Comparison of ENCODE assay signal across 10 mouse cellular contexts in genomic region chr11:117627746-117628311, GRCm38 (mm10). TPM values are rescaled to one million over a fixed set of nuclear protein-coding genes. Genes with fewer than 3 reads are reported as not detected.
DNase-seq lines count a peak whose midpoint lies in the region; ATAC-seq and TF ChIP-seq lines count a peak whose summit lies in the region.
"Had no signal": no experiment of that assay in that cellular context is flagged by ENCODE, and none has a peak within 500 bp of the region (broad histone marks: within the 10 kb centered on the region; RNA-seq: fewer than 3 reads in every experiment).

No protein-coding gene starts in this region.

- no peak overlapping the region for H3K27ac ChIP-seq in CH12.LX (ENCODE audit: insufficient read depth, low read depth)
- H3K27ac ChIP-seq in forebrain, embryonic 10.5 days: peak overlapping the region; percentile 77
- peak overlapping the region; percentile 74 for H3K27ac ChIP-seq in limb, embryonic 13.5 days
- no peak overlapping the region for H3K27ac ChIP-seq in kidney, embryonic 15.5 days

- peak overlapping the region in 1 of 3 experiments; percentile 5 for H3K4me3 ChIP-seq in CH12.LX (replicated peaks in 1 of 3; ENCODE audit: low read depth in 2 of 3, low read length in 2 of 3, poor library complexity in 1 of 3)
- H3K4me3 ChIP-seq in forebrain, embryonic 10.5 days: peak overlapping the region; percentile 21; the same call in 1 of the 2 replicates
- peak overlapping the region; percentile 11; the same call in 1 of the 2 replicates for H3K4me3 ChIP-seq in limb, embryonic 13.5 days
- no peak overlapping the region for H3K4me3 ChIP-seq in kidney, embryonic 15.5 days (replicated peaks)

- 8% methylated on average over 9 of the region's 9 CpGs for WGBS in forebrain, embryonic 10.5 days
- WGBS in limb, embryonic 13.5 days: 10% methylated on average over 9 of the region's 9 CpGs
- WGBS in kidney, embryonic 15.5 days: 18% methylated on average over 9 of the region's 9 CpGs

- no peak overlapping the region for H3K9ac ChIP-seq in CH12.LX (ENCODE audit: insufficient read depth, low read depth)
- peak overlapping the region; percentile 51 for H3K9ac ChIP-seq in limb, embryonic 13.5 days
- no peak overlapping the region for H3K9ac ChIP-seq in kidney, embryonic 15.5 days
- H3K9ac ChIP-seq: lung, embryonic 14.5 days had no signal

- no peak for TF ChIP-seq EP300 in CH12.LX (IDR thresholded peaks at IDR 0.05; ENCODE audit: low read length)

- no peak overlapping the region for H3K4me2 ChIP-seq in CH12.LX (ENCODE audit: insufficient read depth, low read depth, poor library complexity, severe bottlenecking)
- H3K4me2 ChIP-seq in limb, embryonic 13.5 days (replicated peaks): peak overlapping the region; percentile 42
- H3K4me2 ChIP-seq in kidney, embryonic 15.5 days: no peak overlapping the region
- H3K4me2 ChIP-seq: lung, embryonic 14.5 days had no signal

- H3K4me1 ChIP-seq in CH12.LX (ENCODE audit: control insufficient read depth in 1 of 2, insufficient read depth in 2 of 2): peaks cover 15 to 35% of the 10 kb centered on the region in 2 experiments
- H3K4me1 ChIP-seq in forebrain, embryonic 10.5 days: peaks cover 30% of the 10 kb centered on the region
- peaks cover 27% of the 10 kb centered on the region for H3K4me1 ChIP-seq in limb, embryonic 13.5 days
- H3K4me1 ChIP-seq in kidney, embryonic 15.5 days: peaks cover 10% of the 10 kb centered on the region; the same call in 1 of the 2 replicates

- no peaks in the 10 kb centered on the region for H3K79me2 ChIP-seq in CH12.LX (replicated peaks; ENCODE audit: control insufficient read depth, extremely low read depth, insufficient read depth, poor library complexity, severe bottlenecking)

- in situ Hi-C loops in CH12.LX (cut with MboI; ENCODE audit: low pct_ligation_motif_present, low pct_unique_long_range_greater_than_20kb, low sequenced_read_pairs): no loop called here

- dilution Hi-C loops in CH12.LX (cut with MboI; ENCODE audit: extremely low pct_ligation_motif_present, extremely low pct_unique_long_range_greater_than_20kb, low sequenced_read_pairs): no loop called here

- no peaks in the 10 kb centered on the region for H3K36me3 ChIP-seq in CH12.LX (replicated peaks in 1 of 2; ENCODE audit: control insufficient read depth in 1 of 2, insufficient read depth in 1 of 2, low read length in 1 of 2)
- H3K36me3 ChIP-seq in forebrain, embryonic 10.5 days (replicated peaks): no peaks in the 10 kb centered on the region
- no peaks in the 10 kb centered on the region for H3K36me3 ChIP-seq in limb, embryonic 13.5 days
- no peaks in the 10 kb centered on the region for H3K36me3 ChIP-seq in kidney, embryonic 15.5 days

- no peak for TF ChIP-seq RAD21 in CH12.LX (IDR thresholded peaks at IDR 0.05; ENCODE audit: low read depth, low read length)

- DNase-seq in frontal cortex, postnatal 25 days (ENCODE audit: low spot score in 2 of 2): peak; percentile 23 to 32
- DNase-seq in frontal cortex, postnatal 10 days (ENCODE audit: low spot score in 2 of 2): no peak
- DNase-seq in CH12.LX (ENCODE audit: extremely low read depth): no peak
- DNase-seq in forebrain, embryonic 10.5 days (ENCODE audit: extremely low spot score, low spot score): no peak
- DNase-seq in adrenal gland, adult 8-10 months: no peak
- no peak for DNase-seq in kidney, postnatal 14 days
- DNase-seq: B cell, adult 2 months had no signal

- no peaks in the 10 kb centered on the region for H3K9me3 ChIP-seq in CH12.LX (replicated peaks; ENCODE audit: low read length)
- H3K9me3 ChIP-seq in forebrain, embryonic 10.5 days: no peaks in the 10 kb centered on the region
- no peaks in the 10 kb centered on the region for H3K9me3 ChIP-seq in limb, embryonic 13.5 days
- no peaks in the 10 kb centered on the region for H3K9me3 ChIP-seq in kidney, embryonic 15.5 days (replicated peaks)

- no peak for ATAC-seq in limb, embryonic 13.5 days (ENCODE audit: low FRiP score, low read depth)
- no peak for ATAC-seq in kidney, embryonic 15.5 days (replicated peaks; ENCODE audit: low FRiP score)

- TF ChIP-seq POLR2A in CH12.LX (IDR thresholded peaks at IDR 0.05; ENCODE audit: low read depth, low read length): no peak

- no peak for TF ChIP-seq CTCF in CH12.LX (conservative IDR thresholded peaks at IDR 0.05 in 1 of 2, IDR thresholded peaks at IDR 0.05 in 1 of 2; ENCODE audit: low read depth in 2 of 2, low read length in 2 of 2)

- H3K27me3 ChIP-seq in CH12.LX (replicated peaks): no peaks in the 10 kb centered on the region
- H3K27me3 ChIP-seq in forebrain, embryonic 10.5 days (ENCODE audit: poor library complexity, severe bottlenecking): peaks cover 42% of the 10 kb centered on the region
- peaks cover 13% of the 10 kb centered on the region for H3K27me3 ChIP-seq in limb, embryonic 13.5 days
- peaks cover 33% of the 10 kb centered on the region for H3K27me3 ChIP-seq in kidney, embryonic 15.5 days

TF ChIP-seq in CH12.LX, 34 proteins besides CTCF, POLR2A, EP300 and RAD21:
- TF ChIP-seq MAFK (IDR thresholded peaks at IDR 0.05; ENCODE audit: insufficient replicate concordance, low read length) (no peak), POLR2AphosphoS2 (IDR thresholded peaks at IDR 0.05; ENCODE audit: low read depth, low read length) (no peak), RCOR1 (conservative IDR thresholded peaks at IDR 0.05; ENCODE audit: low read depth, low read length) (no peak), CHD1 (IDR thresholded peaks at IDR 0.05; ENCODE audit: low read depth, low read length) (no peak), HCFC1 (IDR thresholded peaks at IDR 0.05; ENCODE audit: low read depth, low read length) (no peak), GABPA (IDR thresholded peaks at IDR 0.05; ENCODE audit: insufficient replicate concordance, low read depth, low read length) (no peak), MEF2A (IDR thresholded peaks at IDR 0.05; ENCODE audit: borderline replicate concordance, low read depth, low read length) (no peak), NRF1 (IDR thresholded peaks at IDR 0.05; ENCODE audit: low read depth, low read length) (no peak), ZKSCAN1 (IDR thresholded peaks at IDR 0.05; ENCODE audit: borderline replicate concordance, low read depth, low read length) (no peak), TCF12 (IDR thresholded peaks at IDR 0.05; ENCODE audit: low read depth, low read length) (0 out of 2 replicates have a peak, but pooled peaks have one; percentile 6), E2F4 (IDR thresholded peaks at IDR 0.05; ENCODE audit: insufficient replicate concordance, low read depth, low read length) (no peak), CHD2 (IDR thresholded peaks at IDR 0.05; ENCODE audit: low read length) (0 out of 2 replicates have a peak, but pooled peaks have one; percentile 35)
TF ChIP-seq in CH12.LX: peak in this region for 2.

RNA-seq across cellular contexts. Expression of gene Tnrc6c, which starts 26.3 kb away (rescaled TPM):
- total RNA-seq in CH12.LX (2012; rRNA removed) (16.7 and 17.2 TPM in 2 replicates), CH12.LX (2014; rRNA removed) (6.1 and 6.9 TPM in 2 replicates)
- 12.2 and 12.8 TPM in 2 replicates for polyA plus RNA-seq in CH12.LX (2012; ENCODE audit: insufficient read length, low read depth)
- polyA plus RNA-seq in forebrain, embryonic 10.5 days (2016; fragmentation: Nextera tagmentation; extraction: Ambion mirVana): 11.3 and 12.0 TPM in 2 replicates
- 19.3 and 19.6 TPM in 2 replicates for polyA plus RNA-seq in limb, embryonic 13.5 days (2015; fragmentation: Nextera tagmentation; extraction: Ambion mirVana)
- 10 to 100 TPM; 22.3 to 41.0 (median 31.9) TPM for total RNA-seq in adrenal gland, adult 8-10 months (2022)
- 10.0 and 10.5 TPM in 2 replicates for polyA plus RNA-seq in kidney, embryonic 15.5 days (2015; fragmentation: Nextera tagmentation; extraction: Ambion mirVana)

Comparison
In these comparisons a context has a peak if more than half of its experiments do, and no peak if none do; other contexts are left out.
1. DNase-seq: peak in frontal cortex, postnatal 25 days (2 of 2); none in frontal cortex, postnatal 10 days (0 of 2), CH12.LX (single experiment), forebrain, embryonic 10.5 days (single experiment), adrenal gland, adult 8-10 months (single experiment) and kidney, postnatal 14 days (single experiment).
2. H3K27ac ChIP-seq: peak in forebrain, embryonic 10.5 days (single experiment) and limb, embryonic 13.5 days (single experiment); none in CH12.LX (single experiment) and kidney, embryonic 15.5 days (single experiment).